Mouse (Mus musculus): ENCODE results near the gene Sbno1. TPM values are rescaled to one million over a fixed set of nuclear protein-coding genes. Genes with fewer than 3 reads are reported as not detected.
A peak's percentile ranks its signal among the peaks of the same experiment; 100 is the strongest.
"Not testable (repeated sequence)": the region's sequence is repeated elsewhere in the genome, so short reads cannot be mapped to it uniquely, and the experiment has no call there.

The Sbno1 gene
- total RNA-seq, 2 experiments from 2014 or later: 63.9 to 68.9 TPM

- intact Hi-C loops (cut with DNase I): loop anchor here (10.0 kb wide), 1 partner anchor 184 kb away; the partner anchor contains the start of gene Rilpl1
- DNase-seq (ENCODE audit: low spot score): peak; percentile 42
These were observed 74.7 kb downstream of the Sbno1 start for GRCm38 (mm10) chr5:124351111-124351560.

- intact Hi-C loops (cut with DNase I): loop anchor here (10.0 kb wide), 1 partner anchor 184 kb away; the partner anchor contains the start of gene Rilpl1
- DNase-seq (ENCODE audit: low spot score): no peak
These were observed 75.5 kb downstream of the Sbno1 start for GRCm38 (mm10) chr5:124350350-124350749.

- peak; percentile 36 for DNase-seq (ENCODE audit: low spot score)
These were observed 76.6 kb downstream of the Sbno1 start for GRCm38 (mm10) chr5:124349196-124349595.

GRCm38 (mm10) chr5:124342897-124343296, 82.9 kb downstream of the Sbno1 start:
- DNase-seq (ENCODE audit: low spot score): no peak
- intact Hi-C loops (cut with DNase I): no loop called here

More at GRCm38 (mm10) chr5:124349196-124349595, 76.6 kb downstream of the Sbno1 start:
- intact Hi-C loops (cut with DNase I): no loop called here

- intact Hi-C loops (cut with DNase I); DNase-seq (ENCODE audit: low spot score): not testable (repeated sequence)
These were observed 84.0 kb downstream of the Sbno1 start for GRCm38 (mm10) chr5:124341753-124342339.

GRCm38 (mm10) chr5:124338791-124339190, 87.0 kb downstream of the Sbno1 start:
- no peak for DNase-seq (ENCODE audit: low spot score)
- intact Hi-C loops (cut with DNase I): no loop called here

GRCm38 (mm10) chr5:124337909-124338308, 87.9 kb downstream of the Sbno1 start:
- intact Hi-C loops (cut with DNase I): no loop called here
- no peak for DNase-seq (ENCODE audit: low spot score)

- intact Hi-C loops (cut with DNase I): no loop called here
- DNase-seq (ENCODE audit: low spot score): no peak
These were observed 88.7 kb downstream of the Sbno1 start for GRCm38 (mm10) chr5:124337103-124337502.

- intact Hi-C loops (cut with DNase I): no loop called here
- DNase-seq (ENCODE audit: low spot score): peak; percentile 60
These were observed 91.4 kb downstream of the Sbno1 start for GRCm38 (mm10) chr5:124334392-124334791.

GRCm38 (mm10) chr5:124330086-124330485, 95.7 kb downstream of the Sbno1 start:
- no peak for DNase-seq (ENCODE audit: low spot score)
- intact Hi-C loops (cut with DNase I): no loop called here

GRCm38 (mm10) chr5:124327510-124328364, 98.1 kb downstream of the Sbno1 start, which contains the start of the genes Mphosph9 and 2810006K23Rik:
Gene Mphosph9 (minus strand): TSS chr5:124327972.
Gene 2810006K23Rik (plus strand): TSS chr5:124328089.
- intact Hi-C loops (cut with DNase I): loop anchor here (2.0 kb wide), 1 partner anchor 25 kb away; no protein-coding TSS in a partner anchor
- DNase-seq (ENCODE audit: low spot score): peak; percentile 99

- no peak for DNase-seq (ENCODE audit: low spot score)
- intact Hi-C loops (cut with DNase I): no loop called here
These were observed 99.0 kb downstream of the Sbno1 start for GRCm38 (mm10) chr5:124326829-124327228.

Small RNA genes within 50 kb of the gene (microRNA-seq; reads per million reads assigned to microRNA genes)
- not detected for gene Gm27486

Other genes with a start within 250 kb of the Sbno1 start
- 10 to 100 TPM; 42.5 to 50.9 TPM for gene Pitpnm2, start 176.2 kb downstream of the Sbno1 start, total RNA-seq (2021)
- 1 to 10 TPM; 4.0 to 4.6 TPM for gene Mphosph9, start 98.0 kb downstream of the Sbno1 start, total RNA-seq (2021)
- gene 2810006K23Rik, start 97.9 kb downstream of the Sbno1 start, total RNA-seq (2021): 10 to 100 TPM; 10.5 to 13.6 TPM
- gene Cdk2ap1, start 62.9 kb downstream of the Sbno1 start, total RNA-seq (2021): 100 to 1,000 TPM; 159 to 181 TPM
- 100 to 1,000 TPM; 221 to 226 TPM for gene Kmt5a, start 13.9 kb upstream of the Sbno1 start, total RNA-seq (2021)
- gene Rilpl2, start 52.4 kb upstream of the Sbno1 start, total RNA-seq (2021): 1 to 10 TPM; 7.9 to 9.4 TPM
- 10 to 100 TPM; 10.0 to 12.7 TPM for gene Snrnp35, start 57.1 kb upstream of the Sbno1 start, total RNA-seq (2021)
- gene Rilpl1, start 105.4 kb upstream of the Sbno1 start, total RNA-seq (2021): 100 to 1,000 TPM; 191 to 222 TPM
- gene Tmed2, start 114.7 kb upstream of the Sbno1 start, total RNA-seq (2021): 100 to 1,000 TPM; 165 to 178 TPM
- 1 to 10 TPM; 5.4 to 6.0 TPM for gene Ddx55, start 126.9 kb upstream of the Sbno1 start, total RNA-seq (2021)
- gene Eif2b1, start 153.1 kb upstream of the Sbno1 start, total RNA-seq (2021): 10 to 100 TPM; 27.8 to 33.3 TPM
- gene Gtf2h3, start 153.1 kb upstream of the Sbno1 start, total RNA-seq (2021): 10 to 100 TPM; 19.8 to 22.6 TPM
- 10 to 100 TPM; 52.2 to 52.3 TPM for gene Atp6v0a2, start 202.6 kb upstream of the Sbno1 start, total RNA-seq (2021)

Measured in heart, postnatal 25 days (tissue).